ENCODE assay signal across 9 mouse cellular contexts in the genomic region with DNA sequence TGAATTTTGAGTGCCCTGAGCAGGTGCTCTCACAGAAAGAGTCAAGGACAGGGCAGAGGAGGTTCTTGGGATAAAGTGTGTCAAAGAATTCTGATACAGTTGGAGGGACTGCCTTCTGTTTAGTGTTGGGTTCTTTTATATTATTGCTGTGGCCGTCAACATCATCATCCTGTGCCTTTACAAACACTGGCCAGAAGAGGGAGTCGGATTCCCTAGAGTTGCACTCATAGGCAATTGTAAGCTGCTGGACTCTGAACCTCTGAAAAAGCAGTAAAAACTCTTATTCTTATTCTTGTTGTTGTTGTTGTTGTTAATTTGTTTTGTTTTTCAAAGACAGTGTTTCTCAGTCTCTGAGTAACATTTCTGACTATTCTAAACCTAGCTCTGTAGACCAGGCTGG. TPM values are rescaled to one million over a fixed set of nuclear protein-coding genes. Genes with fewer than 3 reads are reported as not detected.
A peak's percentile ranks its signal among the peaks of the same experiment; 100 is the strongest.
DNase-seq lines count a peak whose midpoint lies in the region; ATAC-seq and TF ChIP-seq lines count a peak whose summit lies in the region.
"Had no signal": no experiment of that assay in that cellular context is flagged by ENCODE, and none has a peak within 500 bp of the region (broad histone marks: within the 10 kb centered on the region; RNA-seq: fewer than 3 reads in every experiment).

No protein-coding gene starts in this region.

- ATAC-seq in intestine, embryonic 16.5 days, result no peak

- TF ChIP-seq CTCF in layer of hippocampus, adult 2 months (conservative IDR thresholded peaks at IDR 0.05), result peak; percentile 77

- peak; percentile 7 for DNase-seq in adrenal gland, adult 2 months
- DNase-seq in adrenal gland, adult 8-10 months, result no peak
- DNase-seq in layer of hippocampus, adult 2 months (ENCODE audit: low spot score in 2 of 2), result peak; percentile 16 to 29
- no peak for DNase-seq in layer of hippocampus, adult 9-10 months (ENCODE audit: low spot score)
- DNase-seq in brain, adult 2 months (ENCODE audit: low read depth, low spot score), result peak; percentile 67
- peak; percentile 70 for DNase-seq in induced T-regulatory cell, adult 2 months (ENCODE audit: low read depth)
- peak; percentile 65 for DNase-seq in naive thymus-derived CD4-positive, alpha-beta T cell, adult 2 months (ENCODE audit: low read depth)

- no peak overlapping the region for H3K4me3 ChIP-seq in layer of hippocampus, adult 2 months
- H3K4me3 ChIP-seq in intestine, embryonic 16.5 days (ENCODE audit: low read length), result no peak overlapping the region
- H3K4me3 ChIP-seq: neural tube, embryonic 12.5 days had no signal

- 55% methylated on average over 2 of the region's 2 CpGs for WGBS in intestine, embryonic 16.5 days

- no peaks in the 10 kb centered on the region for H3K9me3 ChIP-seq in intestine, embryonic 16.5 days (ENCODE audit: control insufficient read depth, low read length)
- H3K9me3 ChIP-seq: neural tube, embryonic 12.5 days had no signal

- peaks cover 5% of the 10 kb centered on the region; the same call in 1 of the 2 replicates for H3K4me1 ChIP-seq in intestine, embryonic 16.5 days (ENCODE audit: control insufficient read depth, insufficient read depth, low read length)
- H3K4me1 ChIP-seq: neural tube, embryonic 12.5 days had no signal

- no peak overlapping the region for H3K9ac ChIP-seq in intestine, embryonic 16.5 days (ENCODE audit: low read depth, low read length)
- H3K9ac ChIP-seq: neural tube, embryonic 12.5 days had no signal

- no peak overlapping the region for H3K4me2 ChIP-seq in intestine, embryonic 16.5 days (ENCODE audit: low read depth, low read length)
- H3K4me2 ChIP-seq: neural tube, embryonic 12.5 days had no signal

- no peak overlapping the region for H3K27ac ChIP-seq in layer of hippocampus, adult 2 months
- H3K27ac ChIP-seq in intestine, embryonic 16.5 days (ENCODE audit: low read length), result no peak overlapping the region
- H3K27ac ChIP-seq: neural tube, embryonic 12.5 days had no signal

- H3K27me3 ChIP-seq in intestine, embryonic 16.5 days (replicated peaks; ENCODE audit: control insufficient read depth, insufficient read depth, low read length), result no peaks in the 10 kb centered on the region
- H3K27me3 ChIP-seq: neural tube, embryonic 12.5 days had no signal

- no peaks in the 10 kb centered on the region for H3K36me3 ChIP-seq in intestine, embryonic 16.5 days (ENCODE audit: control insufficient read depth, insufficient read depth, low read length)
- H3K36me3 ChIP-seq: neural tube, embryonic 12.5 days had no signal

RNA-seq across cellular contexts. Expression of a gene that starts 5.3 kb away (rescaled TPM):
- 10 to 100 TPM; 13.8 to 21.8 TPM for total RNA-seq in adrenal gland, adult 2 months (2021)
- polyA plus RNA-seq in adrenal gland, adult 2 months (2012; rRNA removed), result 10.8 and 13.1 TPM in 2 replicates
- 10 to 100 TPM; 10.1 to 15.3 (median 13.4) TPM for total RNA-seq in adrenal gland, adult 8-10 months (2022)
- 100 to 1,000 TPM in 1 of 2 experiments, 10 to 100 TPM in 1; 80.3 to 111 TPM for total RNA-seq in layer of hippocampus, adult 2 months (2021)
- polyA plus RNA-seq in intestine, embryonic 16.5 days (2015; fragmentation: Nextera tagmentation; extraction: Ambion mirVana), result 27.1 and 33.1 TPM in 2 replicates

Comparison
In these comparisons a context has a peak if more than half of its experiments do, and no peak if none do; other contexts are left out.
1. DNase-seq: peak in adrenal gland, adult 2 months (single experiment), layer of hippocampus, adult 2 months (2 of 2), brain, adult 2 months (single experiment), induced T-regulatory cell, adult 2 months (single experiment) and naive thymus-derived CD4-positive, alpha-beta T cell, adult 2 months (single experiment); none in adrenal gland, adult 8-10 months (single experiment) and layer of hippocampus, adult 9-10 months (single experiment).